Mouse (Mus musculus) midbrain, embryonic 13.5 days (tissue): ENCODE measurements at regions not wholly inside any gene's neighbourhood (a gene's known extent, or its start where the extent isn't known, plus 50 kb on each side); places are given as distances from the start of the nearest gene placed in this dataset.

ENCODE experiments used
- ATAC-seq: fragments of 200-750 bp; cut with Nextera tagmentation; 2 replicates; pipeline ENCODE4 v1.8.0; 2017; ENCODE audit warnings: mild to moderate bottlenecking, moderate TSS enrichment, moderate library complexity
- H3K27ac ChIP-seq: fragments of 300-500 bp; sonication (generic); 2 replicates; pipeline ENCODE4 v1.5.1; 2015; ENCODE audit warnings: inconsistent platforms, mild to moderate bottlenecking, moderate library complexity
- H3K27me3 ChIP-seq: fragments of 300-500 bp; sonication (generic); 2 replicates; pipeline ENCODE4 v1.6.1; 2015; ENCODE audit warnings: mild to moderate bottlenecking, inconsistent platforms
- H3K36me3 ChIP-seq: fragments of 300-500 bp; sonication (generic); 2 replicates; pipeline ENCODE4 v1.6.1; 2015; ENCODE audit warnings: mild to moderate bottlenecking, inconsistent platforms
- H3K4me1 ChIP-seq: fragments of 300-500 bp; sonication (generic); replicated peaks from 2 replicates; pipeline ENCODE4 v1.6.1; 2015; ENCODE audit warnings: inconsistent platforms
- H3K4me2 ChIP-seq: fragments of 300-500 bp; sonication (generic); replicated peaks from 2 replicates; pipeline ENCODE4 v1.6.1; 2015; ENCODE audit warnings: moderate library complexity, mild to moderate bottlenecking, inconsistent platforms
- H3K4me3 ChIP-seq: fragments of 300-500 bp; sonication (generic); replicated peaks from 2 replicates; pipeline ENCODE4 v1.5.1; 2015; ENCODE audit warnings: mild to moderate bottlenecking, inconsistent platforms
- H3K9ac ChIP-seq: fragments of 300-500 bp; sonication (generic); replicated peaks from 2 replicates; pipeline ENCODE4 v1.6.1; 2015; ENCODE audit warnings: mild to moderate bottlenecking, inconsistent platforms
- H3K9me3 ChIP-seq: fragments of 300-500 bp; sonication (generic); 2 replicates; pipeline ENCODE4 v1.6.1; 2016; ENCODE audit warnings: mild to moderate bottlenecking, inconsistent platforms
- WGBS: fragments of 180-500 bp; shearing (Covaris S2); methylation state at CpG from one replicate; pipeline ENCODE4 v1.1.7; 2015; 5-methylcytosine and 5-hydroxymethylcytosine counted together

DNA sequence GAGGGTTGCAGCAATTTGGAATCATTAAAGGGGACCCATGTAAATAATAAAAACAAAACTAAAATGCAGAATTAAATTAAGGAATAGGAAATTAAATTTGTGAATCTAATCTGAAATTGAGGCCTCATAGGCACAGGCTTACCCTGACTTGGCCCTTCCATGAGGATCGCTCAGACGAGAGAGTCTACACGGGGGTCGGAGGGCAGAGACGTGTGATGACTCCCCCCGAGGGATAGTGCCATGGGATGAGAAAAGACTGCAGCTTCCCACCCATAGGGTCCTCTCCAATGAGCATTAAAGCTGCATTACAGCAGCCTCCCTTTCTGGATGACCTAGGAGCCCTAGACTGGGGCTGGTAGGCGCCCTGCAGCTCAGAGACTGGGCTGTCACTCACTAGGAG is 85.4 kb upstream of the Pkdcc start:
- peak; percentile 26; the same call in 1 of the 2 replicates for ATAC-seq
- peaks cover 23% of the 10 kb centered on the region for H3K27me3 ChIP-seq
- no peaks in the 10 kb centered on the region for H3K36me3 ChIP-seq
- H3K4me2 ChIP-seq: no peak overlapping the region
- 59% methylated on average over 7 of the region's 7 CpGs for WGBS
- H3K9ac ChIP-seq: no peak overlapping the region
- H3K9me3 ChIP-seq: no peaks in the 10 kb centered on the region
- no peak overlapping the region for H3K4me3 ChIP-seq
- H3K27ac ChIP-seq: peak overlapping the region; percentile 67
- H3K4me1 ChIP-seq: peaks cover 48% of the 10 kb centered on the region

DNA sequence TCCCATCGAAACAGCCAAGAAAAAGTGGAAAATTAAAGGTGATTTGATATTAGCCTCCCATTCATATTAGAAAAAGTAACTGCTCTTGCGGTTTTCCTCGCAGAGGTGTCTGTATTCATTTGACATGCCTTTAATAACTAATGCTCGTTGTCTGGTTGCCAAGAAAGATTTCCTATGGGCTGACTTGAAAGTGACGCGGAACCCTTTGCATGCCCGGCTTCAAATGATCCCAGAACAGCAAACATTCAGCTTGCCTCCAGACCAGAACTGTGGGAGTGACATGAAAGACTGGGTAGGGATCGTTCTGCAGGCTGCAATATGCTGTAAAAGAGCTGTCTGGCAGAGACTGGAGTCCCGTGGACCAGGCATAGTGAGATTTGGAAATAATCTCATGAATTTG is 81.9 kb upstream of the Pkdcc start:
- H3K4me2 ChIP-seq: no peak overlapping the region
- no peaks in the 10 kb centered on the region for H3K36me3 ChIP-seq
- H3K9me3 ChIP-seq: no peaks in the 10 kb centered on the region
- no peak for ATAC-seq
- H3K4me3 ChIP-seq: no peak overlapping the region
- peaks cover 47% of the 10 kb centered on the region for H3K4me1 ChIP-seq
- no peak overlapping the region for H3K9ac ChIP-seq
- H3K27me3 ChIP-seq: peaks cover 14% of the 10 kb centered on the region
- WGBS: 66% methylated on average over 9 of the region's 9 CpGs
- no peak overlapping the region for H3K27ac ChIP-seq

DNA sequence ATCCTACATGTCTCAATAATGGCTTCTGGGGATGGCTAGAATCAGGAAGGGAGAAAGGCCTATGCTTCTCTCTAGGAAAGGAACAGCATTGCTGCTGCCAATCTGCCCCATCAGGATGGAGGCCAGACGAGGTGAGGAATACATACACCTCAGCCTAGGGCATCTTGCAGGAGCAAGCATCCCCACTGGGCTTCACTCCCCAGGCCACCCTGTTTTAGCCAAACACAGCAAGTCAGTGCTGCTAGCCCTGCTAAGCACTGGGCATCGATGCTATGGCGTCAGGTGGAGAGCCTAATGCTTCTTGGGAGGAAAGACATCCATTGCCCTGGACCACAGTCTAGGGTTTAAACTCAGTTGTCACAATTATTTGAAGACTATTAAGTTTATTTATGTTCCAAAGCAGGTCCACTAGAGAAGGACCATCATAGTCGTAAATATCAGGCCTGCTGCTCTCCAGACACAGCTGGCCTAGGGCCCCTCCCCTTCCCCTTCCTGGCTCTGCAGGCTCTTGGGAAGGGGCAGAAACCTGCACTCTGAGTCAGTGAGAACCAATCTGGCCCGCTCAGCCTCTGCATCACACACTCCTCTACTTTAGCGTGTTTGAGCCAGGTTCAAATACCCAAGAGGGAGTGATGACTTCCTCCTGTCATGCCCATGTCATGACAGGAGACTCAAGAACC is 79.5 kb upstream of the Pkdcc start:
- no peak overlapping the region for H3K4me2 ChIP-seq
- H3K27me3 ChIP-seq: peaks cover 14% of the 10 kb centered on the region
- 57% methylated on average over 6 of the region's 6 CpGs for WGBS
- peaks cover 40% of the 10 kb centered on the region for H3K4me1 ChIP-seq
- no peaks in the 10 kb centered on the region for H3K9me3 ChIP-seq
- 0 out of 2 replicates have a peak overlapping the region, but pooled peaks have one; percentile 15 for H3K27ac ChIP-seq
- peak; percentile 31; the same call in 1 of the 2 replicates for ATAC-seq
- no peak overlapping the region for H3K4me3 ChIP-seq
- no peaks in the 10 kb centered on the region for H3K36me3 ChIP-seq
- no peak overlapping the region for H3K9ac ChIP-seq

DNA sequence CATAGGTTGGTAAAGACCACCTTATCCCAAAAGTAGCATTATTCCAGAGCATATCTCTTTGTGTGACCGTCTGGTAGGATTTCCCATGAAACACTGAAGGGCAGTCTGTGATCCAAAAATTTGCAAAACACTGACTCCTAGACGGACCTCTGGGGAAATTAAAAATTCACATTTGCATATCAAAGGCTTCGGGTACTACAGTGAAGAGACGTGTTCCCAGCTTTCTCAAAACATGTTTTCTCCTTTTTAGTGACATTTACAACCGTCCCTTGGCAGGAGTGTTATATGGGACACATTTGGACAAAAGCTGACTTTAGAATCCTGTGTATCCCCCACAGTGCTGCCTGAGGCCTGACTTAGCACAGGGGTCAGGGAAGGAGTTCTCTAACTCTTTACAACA is 78.8 kb upstream of the Pkdcc start:
- Histone ChIP-seq H3K36me3 (no peaks in the 10 kb centered on the region), H3K9me3 (no peaks in the 10 kb centered on the region), H3K4me3 (no peak overlapping the region), H3K9ac (no peak overlapping the region), H3K27me3 (peaks cover 14% of the 10 kb centered on the region), H3K27ac (0 out of 2 replicates have a peak overlapping the region, but pooled peaks have one; percentile 15), H3K4me2 (no peak overlapping the region), H3K4me1 (peaks cover 40% of the 10 kb centered on the region)
- 29% methylated on average over 5 of the region's 5 CpGs for WGBS
- ATAC-seq: no peak

DNA sequence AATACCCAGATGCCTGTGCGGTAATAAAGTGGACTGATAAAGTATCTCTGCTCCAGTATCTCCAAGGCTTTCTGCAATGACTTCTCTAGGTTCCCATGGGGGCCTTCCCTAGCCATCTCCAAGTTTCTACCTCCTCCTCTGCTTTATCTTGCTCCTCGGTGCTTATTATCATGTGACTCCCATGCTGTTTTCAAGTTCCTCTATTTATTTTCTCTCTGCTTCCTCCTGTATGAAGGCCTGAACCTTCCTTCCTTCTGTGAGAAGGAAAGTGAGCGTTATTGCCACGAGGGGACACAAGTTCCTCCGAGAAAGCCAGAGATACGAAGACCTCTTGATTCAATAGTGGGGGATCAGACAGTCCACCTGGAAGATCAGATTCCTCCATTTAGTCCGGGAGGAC is 77.4 kb upstream of the Pkdcc start:
- Histone ChIP-seq H3K4me3 (no peak overlapping the region), H3K9ac (no peak overlapping the region), H3K4me1 (peaks cover 40% of the 10 kb centered on the region), H3K4me2 (no peak overlapping the region), H3K27ac (no peak overlapping the region), H3K36me3 (no peaks in the 10 kb centered on the region), H3K9me3 (no peaks in the 10 kb centered on the region), H3K27me3 (peaks cover 11% of the 10 kb centered on the region)
- no peak for ATAC-seq
- 91% methylated on average over 7 of the region's 7 CpGs for WGBS

DNA sequence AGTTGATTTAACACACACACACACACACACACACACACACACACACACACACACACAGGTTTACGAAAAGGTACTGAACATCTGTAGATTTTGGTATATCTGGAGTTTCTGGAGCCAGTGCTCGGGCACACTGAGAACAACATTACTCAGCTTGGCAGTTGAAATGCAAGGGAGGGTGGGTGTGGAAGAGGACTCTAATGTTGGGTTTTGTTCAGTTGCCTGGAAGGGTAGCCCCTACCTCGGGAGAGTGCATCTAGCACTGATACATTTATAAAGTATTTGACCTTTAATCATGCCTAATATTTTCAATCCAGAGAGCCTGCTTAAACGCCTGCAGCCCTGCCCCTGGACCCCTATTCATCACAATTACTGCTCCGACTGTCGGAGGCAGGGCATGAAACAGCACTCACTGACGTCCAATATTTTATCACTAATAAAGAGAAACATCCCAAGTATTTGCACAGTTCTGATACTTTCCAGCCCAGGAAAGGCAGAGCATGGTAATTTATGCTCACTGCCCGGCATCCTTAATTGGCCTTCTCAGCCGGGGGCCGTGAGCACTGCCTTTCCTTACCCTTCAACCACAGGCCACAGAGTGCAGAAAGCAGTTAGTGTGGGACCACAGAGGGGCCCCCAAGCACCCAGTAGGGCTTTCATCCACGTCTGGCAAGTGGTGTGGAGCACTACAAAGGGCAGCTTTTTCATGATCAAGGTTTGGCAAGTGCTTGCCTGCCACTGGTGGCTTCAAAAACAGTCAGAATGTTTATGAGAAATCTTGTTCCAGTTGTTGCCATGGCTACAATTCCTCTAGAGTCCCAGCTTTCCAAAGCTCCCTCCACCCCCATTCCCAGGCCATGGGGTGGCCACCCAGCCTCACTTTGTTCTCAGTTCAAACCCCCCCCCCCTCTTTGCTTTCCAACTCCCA is 76.3 kb upstream of the Pkdcc start:
- 35% methylated on average over 11 of the region's 11 CpGs for WGBS
- Histone ChIP-seq H3K4me2 (no peak overlapping the region), H3K4me3 (no peak overlapping the region), H3K9me3 (no peaks in the 10 kb centered on the region), H3K4me1 (peaks cover 36% of the 10 kb centered on the region), H3K27ac (no peak overlapping the region), H3K36me3 (no peaks in the 10 kb centered on the region), H3K9ac (no peak overlapping the region), H3K27me3 (peaks cover 6% of the 10 kb centered on the region; the same call in 1 of the 2 replicates)
- ATAC-seq: peak; percentile 63

DNA sequence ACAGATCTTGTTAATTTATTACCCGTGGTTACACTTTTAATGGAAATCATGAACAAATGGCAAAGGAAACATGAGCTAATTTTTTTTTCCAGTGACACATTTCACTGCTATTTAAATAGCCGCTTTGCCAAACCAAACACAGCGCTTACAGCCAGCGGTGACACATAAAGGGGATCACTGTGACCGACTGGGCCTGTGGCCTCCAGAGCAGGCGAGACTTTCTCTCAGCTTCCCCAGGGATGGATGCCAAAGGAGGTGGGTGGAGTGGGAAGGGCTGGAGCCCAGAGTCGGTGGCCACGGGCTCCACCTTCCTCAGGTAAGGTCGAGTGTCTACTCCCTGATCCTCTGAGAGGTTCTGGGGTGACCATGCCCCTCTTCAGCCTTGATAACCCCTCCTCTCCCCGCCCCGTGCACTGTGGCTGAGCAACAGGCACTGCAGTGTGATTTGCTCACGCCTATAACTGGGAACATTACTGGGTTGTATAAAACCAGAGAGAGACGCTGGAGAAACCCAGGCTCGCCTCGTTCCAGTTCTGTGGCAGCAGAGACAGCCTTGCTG is 66.6 kb upstream of the Pkdcc start:
- Histone ChIP-seq H3K27me3 (no peaks in the 10 kb centered on the region), H3K4me2 (no peak overlapping the region), H3K4me1 (no peaks in the 10 kb centered on the region), H3K9ac (no peak overlapping the region), H3K36me3 (no peaks in the 10 kb centered on the region), H3K27ac (no peak overlapping the region), H3K9me3 (no peaks in the 10 kb centered on the region), H3K4me3 (no peak overlapping the region)
- no peak for ATAC-seq
- 90% methylated on average over 15 of the region's 15 CpGs for WGBS

DNA sequence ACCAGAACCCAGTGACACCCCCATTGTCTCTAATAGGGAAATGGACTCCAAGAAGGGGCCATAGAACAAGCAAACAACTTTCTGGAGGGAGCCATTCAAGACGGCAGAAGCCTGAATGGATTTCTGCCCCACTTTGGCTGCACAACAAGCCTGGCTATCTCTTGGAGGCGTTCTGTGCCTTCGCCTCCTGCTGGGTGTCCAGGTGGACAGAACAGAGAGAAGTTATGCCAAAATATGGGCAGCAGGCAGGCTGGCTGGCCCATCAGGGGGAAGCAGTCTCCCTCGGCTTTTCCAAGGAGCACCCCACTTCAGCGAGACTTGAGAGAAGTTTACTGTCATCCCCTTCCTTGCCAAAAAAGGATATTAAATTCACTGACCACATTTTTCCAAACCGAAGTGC is 65.8 kb upstream of the Pkdcc start:
- ATAC-seq: no peak
- Histone ChIP-seq H3K27ac (no peak overlapping the region), H3K36me3 (no peaks in the 10 kb centered on the region), H3K27me3 (no peaks in the 10 kb centered on the region), H3K4me1 (no peaks in the 10 kb centered on the region), H3K9ac (no peak overlapping the region), H3K9me3 (no peaks in the 10 kb centered on the region), H3K4me2 (no peak overlapping the region), H3K4me3 (no peak overlapping the region)
- 88% methylated on average over 6 of the region's 6 CpGs for WGBS

DNA sequence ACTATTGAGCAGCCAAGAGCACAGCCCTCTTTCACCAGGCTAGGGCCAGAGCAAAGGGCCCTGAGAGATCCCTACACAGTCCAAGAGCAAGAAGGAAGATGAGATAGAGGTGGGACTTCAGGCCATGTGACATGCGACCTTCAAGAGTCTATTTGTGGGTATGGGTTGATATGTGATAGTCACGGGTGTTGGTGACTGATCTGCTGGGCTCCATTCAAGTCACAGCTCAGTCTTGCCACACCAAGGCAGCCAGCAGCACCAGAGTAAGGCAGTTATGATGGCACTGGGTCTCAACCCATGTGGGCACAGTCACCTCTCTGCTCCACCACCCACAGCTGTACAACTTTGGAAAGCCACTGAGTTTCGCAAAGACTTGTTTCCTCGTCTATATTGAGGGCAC is 60.0 kb upstream of the Pkdcc start:
- Histone ChIP-seq H3K36me3 (no peaks in the 10 kb centered on the region), H3K4me3 (no peak overlapping the region), H3K4me2 (no peak overlapping the region), H3K4me1 (no peaks in the 10 kb centered on the region), H3K9me3 (no peaks in the 10 kb centered on the region), H3K27me3 (no peaks in the 10 kb centered on the region), H3K9ac (no peak overlapping the region), H3K27ac (no peak overlapping the region)
- WGBS: 88% methylated on average over 4 of the region's 4 CpGs
- no peak for ATAC-seq

DNA sequence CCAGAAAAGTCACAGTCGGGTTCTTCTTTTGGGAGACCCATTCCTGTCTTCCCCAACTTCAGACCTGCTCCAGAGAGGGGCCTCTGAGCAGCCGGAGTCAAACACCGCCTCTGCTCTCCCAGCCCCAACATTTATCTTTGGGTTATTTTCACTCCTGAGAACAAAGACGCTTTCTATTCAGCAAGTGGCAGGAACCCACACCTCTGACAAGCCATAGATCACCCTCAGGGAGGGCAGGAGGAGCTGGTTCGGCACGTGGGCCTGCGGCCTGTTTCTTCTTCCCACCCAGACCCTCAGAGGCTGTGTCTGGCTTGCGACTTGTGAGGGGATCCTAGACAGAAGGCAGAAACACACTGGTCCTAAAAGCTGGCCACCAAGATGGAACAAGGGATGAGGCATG is 58.4 kb upstream of the Pkdcc start:
- Histone ChIP-seq H3K27me3 (no peaks in the 10 kb centered on the region), H3K4me1 (no peaks in the 10 kb centered on the region), H3K4me3 (no peak overlapping the region), H3K36me3 (no peaks in the 10 kb centered on the region), H3K9me3 (no peaks in the 10 kb centered on the region), H3K9ac (no peak overlapping the region), H3K4me2 (no peak overlapping the region), H3K27ac (no peak overlapping the region)
- no peak for ATAC-seq
- WGBS: 79% methylated on average over 8 of the region's 8 CpGs

DNA sequence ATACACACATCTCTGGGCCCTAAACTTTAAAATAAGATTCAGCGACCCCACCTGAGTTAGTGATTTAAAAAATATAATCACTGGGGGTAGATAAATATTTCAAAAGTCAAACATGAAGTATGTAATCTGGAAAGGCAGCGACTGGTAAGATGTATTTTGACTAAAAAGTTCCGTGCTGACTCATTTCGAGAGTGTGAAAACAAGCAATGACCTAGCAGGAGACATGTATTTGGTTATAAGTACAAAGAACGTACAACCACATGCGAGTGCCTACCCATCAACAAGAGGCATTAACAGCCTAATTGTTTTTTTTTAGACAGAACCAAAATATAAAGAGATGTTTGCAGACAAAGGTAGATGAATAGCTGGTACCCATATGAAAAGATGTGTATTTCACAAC is 57.0 kb upstream of the Pkdcc start:
- Histone ChIP-seq H3K9ac (no peak overlapping the region), H3K4me3 (no peak overlapping the region), H3K36me3 (no peaks in the 10 kb centered on the region), H3K27me3 (0 out of 2 replicates have a peak, but pooled peaks cover 3% of the 10 kb centered on the region), H3K4me1 (no peaks in the 10 kb centered on the region), H3K9me3 (no peaks in the 10 kb centered on the region), H3K4me2 (no peak overlapping the region), H3K27ac (no peak overlapping the region)
- WGBS: 88% methylated on average over 6 of the region's 6 CpGs
- no peak for ATAC-seq

DNA sequence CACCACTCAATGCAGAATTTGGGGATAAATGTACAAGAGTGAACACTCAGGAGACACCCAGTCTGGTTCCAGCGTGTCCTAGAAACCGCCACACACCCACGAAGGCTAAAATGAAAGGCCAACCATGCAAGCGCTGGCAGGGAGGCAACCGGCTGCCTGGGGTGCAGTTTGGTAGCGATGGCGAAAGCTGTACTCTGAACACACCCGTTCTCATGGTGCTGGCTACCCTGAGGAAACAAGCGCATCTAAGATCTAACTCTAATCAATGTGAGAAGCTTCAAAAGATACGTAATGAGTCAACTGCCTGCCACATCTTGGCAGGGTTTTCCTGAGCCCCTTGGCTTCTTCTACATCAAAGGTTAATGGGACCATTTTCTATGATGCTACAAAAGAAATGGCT is 56.4 kb upstream of the Pkdcc start:
- no peaks in the 10 kb centered on the region for H3K4me1 ChIP-seq
- H3K27me3 ChIP-seq: 0 out of 2 replicates have a peak, but pooled peaks cover 3% of the 10 kb centered on the region
- no peak overlapping the region for H3K27ac ChIP-seq
- no peak overlapping the region for H3K9ac ChIP-seq
- H3K4me3 ChIP-seq: no peak overlapping the region
- no peak overlapping the region for H3K4me2 ChIP-seq
- 91% methylated on average over 10 of the region's 10 CpGs for WGBS
- no peaks in the 10 kb centered on the region for H3K36me3 ChIP-seq
- no peaks in the 10 kb centered on the region for H3K9me3 ChIP-seq
- no peak for ATAC-seq
